Mouse (Mus musculus) layer of hippocampus, adult 6 months (tissue): Measurements from ENCODE around the gene Spryd3. TPM values are rescaled to one million over a fixed set of nuclear protein-coding genes. Genes with fewer than 3 reads are reported as not detected.

Experiments
- long read RNA-seq, 2 experiments: library from polyadenylated mRNA; unstranded; transcript quantifications; one replicate each; pipeline ENCODE4 v2.0.0; 2019 to 2020
- polyA plus RNA-seq: library from polyadenylated mRNA; unstranded; fragments of <200 nt; fragmentation: Nextera tagmentation; gene quantifications from 2 replicates; pipeline ENCODE4 v1.2.3, GENCODE M21; 2021

Gene Spryd3
- 24.4 and 24.7 TPM in 2 replicates for polyA plus RNA-seq
- long read RNA-seq, experiment 1, transcript Spryd3-203 (11 exons, 2,456 nt), result major isoform, 33 of 47 reads
- long read RNA-seq, experiment 1, partial matches to known transcripts, result 13 of 47 reads
- long read RNA-seq, experiment 1, other reads (novel, unspliced or antisense), result 1 of 47 reads
- long read RNA-seq, experiment 2, transcript Spryd3-203 (11 exons, 2,456 nt), result major isoform, 354 of 378 reads
- long read RNA-seq, experiment 2, partial matches to known transcripts, result 11 of 378 reads
- long read RNA-seq, experiment 2, other reads (novel, unspliced or antisense), result 13 of 378 reads

GRCm38 (mm10) chr15:102136129-102136758 is at the start of gene Spryd3:
TSS of gene Spryd3 (minus strand) at chr15:102136234.

DNA sequence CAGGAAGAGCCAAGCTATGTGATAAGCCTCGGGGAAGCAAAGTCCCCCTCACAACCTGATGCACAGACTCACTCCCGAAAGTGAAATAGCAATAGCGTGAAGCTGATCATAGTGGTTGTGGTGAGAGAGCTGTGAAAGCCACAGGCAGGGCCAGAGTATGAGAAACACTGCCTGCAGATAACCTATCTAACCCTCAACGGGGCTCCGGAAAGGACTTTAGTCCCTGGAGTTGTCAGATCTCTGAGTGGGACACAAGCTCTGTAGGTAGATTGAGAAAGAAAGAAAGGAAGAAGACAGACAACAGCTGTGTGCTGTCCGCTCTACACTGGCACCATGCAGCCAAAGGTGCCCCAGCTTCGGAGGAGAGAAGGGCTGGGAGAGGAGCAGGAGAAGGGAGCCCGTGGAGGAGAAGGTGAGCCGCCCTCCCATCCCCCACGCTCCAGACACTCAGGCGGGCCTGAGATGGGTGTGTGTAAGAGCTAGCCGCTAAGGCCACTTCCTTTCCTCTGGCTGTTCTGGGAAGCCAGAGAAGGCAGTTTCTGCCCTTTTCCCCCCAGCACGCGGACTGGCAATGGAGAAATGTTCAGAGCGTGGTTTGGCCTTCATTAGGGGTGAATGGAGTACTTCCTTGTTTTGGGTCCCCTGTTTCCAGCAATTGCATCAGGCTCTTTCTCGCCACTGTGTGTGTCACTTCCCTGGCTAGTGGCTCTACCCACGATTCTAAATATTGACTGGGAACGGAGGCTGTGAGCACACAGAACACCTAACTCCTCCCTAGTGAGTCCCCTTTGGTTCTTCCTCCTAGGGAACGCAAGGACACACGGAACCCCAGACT is 14.5 kb upstream of the Spryd3 start, which contains the start of gene Soat2:
Gene Soat2, plus strand, starts transcription at position 226 of the 835 bp plus-strand sequence.

DNA sequence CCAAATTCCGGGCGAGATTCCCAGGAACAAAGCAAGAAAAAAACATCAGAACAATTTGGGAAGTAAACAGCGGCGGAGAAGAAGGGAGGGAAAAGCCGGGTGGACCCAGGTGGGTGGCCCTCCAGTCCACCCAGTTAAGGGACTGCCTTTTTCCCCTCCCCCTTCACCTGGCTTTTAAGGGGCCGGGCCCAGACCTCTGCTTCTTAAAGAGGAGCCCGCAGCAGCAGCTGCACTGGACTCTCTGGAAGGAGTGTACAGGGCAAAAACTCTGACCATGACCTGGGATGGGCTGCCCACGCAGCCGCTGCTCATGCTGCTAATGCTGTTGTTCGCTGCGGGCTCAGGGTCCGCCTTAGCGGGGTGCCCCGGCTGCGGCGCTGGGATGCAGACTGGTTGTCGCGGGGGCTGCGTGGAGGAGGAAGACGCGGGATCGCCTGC is 8.3 kb upstream of the Spryd3 start, which contains the start of gene Igfbp6:
Gene Igfbp6, plus strand, starts transcription at position 89 of the 438 bp plus-strand sequence.

DNA sequence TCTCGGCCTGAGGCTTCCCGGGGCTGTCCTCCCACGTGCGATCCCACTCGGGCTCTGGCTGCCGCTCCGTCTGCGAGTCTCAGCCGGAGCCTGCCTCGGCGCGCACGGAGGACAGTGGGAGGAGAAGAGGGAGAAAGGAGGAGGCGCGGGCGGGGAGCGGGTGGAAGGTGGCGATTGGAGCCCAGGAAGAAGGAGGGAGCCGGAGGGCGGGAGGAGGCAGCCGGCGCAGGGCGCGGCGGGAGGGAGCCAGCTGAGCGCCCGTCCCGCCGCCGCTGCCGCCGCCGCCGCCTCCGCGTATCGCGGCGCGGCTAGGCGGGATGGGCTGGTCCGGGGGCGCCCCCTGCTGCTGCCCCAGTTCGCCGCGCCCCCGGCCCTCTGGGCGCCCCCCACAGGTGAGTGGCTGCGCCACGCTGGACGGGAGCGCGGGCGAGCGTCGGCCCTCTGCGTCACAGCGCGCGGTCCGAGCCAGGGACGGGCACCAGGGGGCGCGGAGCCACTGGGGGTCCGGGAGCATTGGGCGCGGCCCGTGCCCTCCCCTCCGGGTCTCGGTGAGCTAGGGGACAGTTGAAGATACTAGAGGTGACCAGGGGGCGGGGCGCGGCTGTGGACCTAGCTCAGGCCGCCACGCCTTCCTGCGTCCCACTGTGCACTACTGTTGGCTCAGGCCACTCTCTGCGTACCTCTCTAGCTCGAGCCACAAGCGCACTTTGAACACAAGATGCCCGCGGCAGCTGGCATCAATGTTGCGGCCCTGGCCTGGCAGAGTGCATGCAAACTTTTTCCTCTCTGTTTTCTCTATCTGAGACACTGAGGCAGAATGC is 35.7 kb downstream of the Spryd3 start, which contains the start of gene Tns2:
Gene Tns2, plus strand, starts transcription at position 253 of the 821 bp plus-strand sequence.

GRCm38 (mm10) chr15:102073559-102074069 is 62.4 kb downstream of the Spryd3 start, which contains the start of gene Eif4b:
TSS of gene Eif4b (plus strand) at chr15:102073773.

Other genes starting within 250 kb of the Spryd3 start
- gene Krt76, start 243.3 kb downstream of the Spryd3 start, polyA plus RNA-seq, result not detected in 2 replicates
- gene Krt4, start 211.5 kb downstream of the Spryd3 start, polyA plus RNA-seq, result not detected in 2 replicates
- 0.67 and 0.80 TPM in 2 replicates for gene Krt79, start 195.9 kb downstream of the Spryd3 start, polyA plus RNA-seq
- not detected in 2 replicates for gene Krt78, start 181.9 kb downstream of the Spryd3 start, polyA plus RNA-seq
- gene Krt8, start 131.8 kb downstream of the Spryd3 start, polyA plus RNA-seq, result 0.53 and 5.4 TPM in 2 replicates
- 2.5 and 32.1 TPM in 2 replicates for gene Krt18, start 108.1 kb downstream of the Spryd3 start, polyA plus RNA-seq
- 60.8 and 64.7 TPM in 2 replicates for gene Eif4b, start 62.5 kb downstream of the Spryd3 start, polyA plus RNA-seq
- gene Tns2, start 35.8 kb downstream of the Spryd3 start, polyA plus RNA-seq, result 3.7 and 6.3 TPM in 2 replicates
- gene Igfbp6, start 8.1 kb upstream of the Spryd3 start, polyA plus RNA-seq, result 43.5 and 48.0 TPM in 2 replicates
- gene Soat2, start 14.3 kb upstream of the Spryd3 start, polyA plus RNA-seq, result not detected in 2 replicates
- 4.8 and 5.1 TPM in 2 replicates for gene Zfp740, start 67.0 kb upstream of the Spryd3 start, polyA plus RNA-seq
- 22.5 and 23.1 TPM in 2 replicates for gene Csad, start 68.5 kb upstream of the Spryd3 start, polyA plus RNA-seq
- 0.64 and 1.4 TPM in 2 replicates for gene Itgb7, start 95.7 kb upstream of the Spryd3 start, polyA plus RNA-seq
- gene Rarg, start 121.3 kb upstream of the Spryd3 start, polyA plus RNA-seq, result 1.7 and 2.0 TPM in 2 replicates
- gene Gm9918, start 134.3 kb upstream of the Spryd3 start, polyA plus RNA-seq, result not detected in 2 replicates
- 36.2 and 40.4 TPM in 2 replicates for gene Mfsd5, start 143.2 kb upstream of the Spryd3 start, polyA plus RNA-seq
- 0.43 and 1.2 TPM in 2 replicates for gene Espl1, start 160.0 kb upstream of the Spryd3 start, polyA plus RNA-seq
- gene Pfdn5, start 189.9 kb upstream of the Spryd3 start, polyA plus RNA-seq, result 1,324 and 1,439 TPM in 2 replicates
- 66.8 and 72.5 TPM in 2 replicates for gene Myg1, start 195.5 kb upstream of the Spryd3 start, polyA plus RNA-seq
- gene Aaas, start 214.5 kb upstream of the Spryd3 start, polyA plus RNA-seq, result 17.5 and 18.6 TPM in 2 replicates
- gene Sp7, start 230.9 kb upstream of the Spryd3 start, polyA plus RNA-seq, result 0.64 and 0.93 TPM in 2 replicates